Mouse (Mus musculus): ENCODE measurements at regions not wholly inside any gene's neighbourhood (a gene's known extent, or its start where the extent isn't known, plus 50 kb on each side); places are given as distances from the start of the nearest gene placed in this dataset.

GRCm38 (mm10) chr1:35713961-35714360 lies 354.2 kb upstream of the Hs6st1 start:
- no peak for ATAC-seq (replicated peaks; ENCODE audit: insufficient number of reproducible peaks, low FRiP score, low TSS enrichment, low read depth)
- H3K9me3 ChIP-seq (replicated peaks; ENCODE audit: control insufficient read depth, low read length), result no peaks in the 10 kb centered on the region
- H3K4me3 ChIP-seq (ENCODE audit: low read depth, low read length), result no peak overlapping the region
- WGBS, result 74% methylated on average over 4 of the region's 4 CpGs
- no peak overlapping the region for H3K9ac ChIP-seq (replicated peaks; ENCODE audit: low read length)
- H3K4me2 ChIP-seq (ENCODE audit: low read depth, low read length), result no peak overlapping the region
- H3K4me1 ChIP-seq (ENCODE audit: control insufficient read depth, insufficient read depth, low read length), result no peaks in the 10 kb centered on the region
- no peak overlapping the region for H3K27ac ChIP-seq (replicated peaks; ENCODE audit: low read depth, low read length)
- H3K36me3 ChIP-seq (replicated peaks; ENCODE audit: control insufficient read depth, insufficient read depth, low read depth, low read length), result no peaks in the 10 kb centered on the region
- DNase-seq (ENCODE audit: low spot score), result no peak
- no peaks in the 10 kb centered on the region for H3K27me3 ChIP-seq (ENCODE audit: control insufficient read depth, insufficient read depth, low read length)

- no peak overlapping the region for H3K4me2 ChIP-seq (ENCODE audit: low read depth, low read length)
- no peak for DNase-seq (ENCODE audit: low spot score)
These were observed 352.3 kb upstream of the Hs6st1 start for GRCm38 (mm10) chr1:35715931-35716330.

GRCm38 (mm10) chr1:35717166-35717565 lies 351.0 kb upstream of the Hs6st1 start:
- H3K36me3 ChIP-seq (replicated peaks; ENCODE audit: control insufficient read depth, insufficient read depth, low read depth, low read length), result no peaks in the 10 kb centered on the region
- no peaks in the 10 kb centered on the region for H3K9me3 ChIP-seq (replicated peaks; ENCODE audit: control insufficient read depth, low read length)
- no peaks in the 10 kb centered on the region for H3K4me1 ChIP-seq (ENCODE audit: control insufficient read depth, insufficient read depth, low read length)
- no peak overlapping the region for H3K4me3 ChIP-seq (ENCODE audit: low read depth, low read length)
- H3K9ac ChIP-seq (replicated peaks; ENCODE audit: low read length), result no peak overlapping the region
- DNase-seq (ENCODE audit: low spot score) (no peak), ATAC-seq (replicated peaks; ENCODE audit: insufficient number of reproducible peaks, low FRiP score, low TSS enrichment, low read depth) (no peak)
- no peak overlapping the region for H3K27ac ChIP-seq (replicated peaks; ENCODE audit: low read depth, low read length)
- H3K4me2 ChIP-seq (ENCODE audit: low read depth, low read length), result no peak overlapping the region
- 86% methylated on average over 2 of the region's 2 CpGs for whole genome bisulfite sequencing
- H3K27me3 ChIP-seq (ENCODE audit: control insufficient read depth, insufficient read depth, low read length), result no peaks in the 10 kb centered on the region

More at GRCm38 (mm10) chr1:35715931-35716330, 352.3 kb upstream of the Hs6st1 start:
- WGBS, result 62% methylated on average over 6 of the region's 6 CpGs
- no peak for ATAC-seq (replicated peaks; ENCODE audit: insufficient number of reproducible peaks, low FRiP score, low TSS enrichment, low read depth)
- Histone ChIP-seq H3K4me1 (ENCODE audit: control insufficient read depth, insufficient read depth, low read length) (no peaks in the 10 kb centered on the region), H3K27me3 (ENCODE audit: control insufficient read depth, insufficient read depth, low read length) (no peaks in the 10 kb centered on the region), H3K27ac (replicated peaks; ENCODE audit: low read depth, low read length) (no peak overlapping the region), H3K9me3 (replicated peaks; ENCODE audit: control insufficient read depth, low read length) (no peaks in the 10 kb centered on the region), H3K36me3 (replicated peaks; ENCODE audit: control insufficient read depth, insufficient read depth, low read depth, low read length) (no peaks in the 10 kb centered on the region), H3K9ac (replicated peaks; ENCODE audit: low read length) (no peak overlapping the region), H3K4me3 (ENCODE audit: low read depth, low read length) (no peak overlapping the region)

- Histone ChIP-seq H3K4me1 (ENCODE audit: control insufficient read depth, insufficient read depth, low read length) (no peaks in the 10 kb centered on the region), H3K9me3 (replicated peaks; ENCODE audit: control insufficient read depth, low read length) (no peaks in the 10 kb centered on the region), H3K4me2 (ENCODE audit: low read depth, low read length) (no peak overlapping the region), H3K27ac (replicated peaks; ENCODE audit: low read depth, low read length) (no peak overlapping the region), H3K36me3 (replicated peaks; ENCODE audit: control insufficient read depth, insufficient read depth, low read depth, low read length) (no peaks in the 10 kb centered on the region), H3K9ac (replicated peaks; ENCODE audit: low read length) (no peak overlapping the region), H3K4me3 (ENCODE audit: low read depth, low read length) (no peak overlapping the region), H3K27me3 (ENCODE audit: control insufficient read depth, insufficient read depth, low read length) (no peaks in the 10 kb centered on the region)
- no peak for ATAC-seq (replicated peaks; ENCODE audit: insufficient number of reproducible peaks, low FRiP score, low TSS enrichment, low read depth)
- DNase-seq (ENCODE audit: low spot score), result no peak
- 75% methylated on average over 2 of the region's 2 CpGs for WGBS
These were observed 350.5 kb upstream of the Hs6st1 start for GRCm38 (mm10) chr1:35717659-35718058.

GRCm38 (mm10) chr1:35720063-35720462 lies 348.1 kb upstream of the Hs6st1 start:
- WGBS, result 89% methylated on average over 3 of the region's 3 CpGs
- H3K9ac ChIP-seq (replicated peaks; ENCODE audit: low read length), result no peak overlapping the region
- DNase-seq (ENCODE audit: low spot score), result no peak
- no peak overlapping the region for H3K27ac ChIP-seq (replicated peaks; ENCODE audit: low read depth, low read length)
- H3K4me1 ChIP-seq (ENCODE audit: control insufficient read depth, insufficient read depth, low read length), result no peaks in the 10 kb centered on the region
- H3K9me3 ChIP-seq (replicated peaks; ENCODE audit: control insufficient read depth, low read length), result no peaks in the 10 kb centered on the region
- H3K4me2 ChIP-seq (ENCODE audit: low read depth, low read length), result no peak overlapping the region
- no peaks in the 10 kb centered on the region for H3K36me3 ChIP-seq (replicated peaks; ENCODE audit: control insufficient read depth, insufficient read depth, low read depth, low read length)
- no peak overlapping the region for H3K4me3 ChIP-seq (ENCODE audit: low read depth, low read length)
- no peak for ATAC-seq (replicated peaks; ENCODE audit: insufficient number of reproducible peaks, low FRiP score, low TSS enrichment, low read depth)
- H3K27me3 ChIP-seq (ENCODE audit: control insufficient read depth, insufficient read depth, low read length), result no peaks in the 10 kb centered on the region

GRCm38 (mm10) chr1:35724366-35724900 lies 343.8 kb upstream of the Hs6st1 start:
- H3K9me3 ChIP-seq (replicated peaks; ENCODE audit: control insufficient read depth, low read length), result no peaks in the 10 kb centered on the region
- no peak for DNase-seq (ENCODE audit: low spot score)
- no peaks in the 10 kb centered on the region for H3K4me1 ChIP-seq (ENCODE audit: control insufficient read depth, insufficient read depth, low read length)
- no peak overlapping the region for H3K9ac ChIP-seq (replicated peaks; ENCODE audit: low read length)
- no peak overlapping the region for H3K27ac ChIP-seq (replicated peaks; ENCODE audit: low read depth, low read length)
- WGBS, result 75% methylated on average over 3 of the region's 3 CpGs
- no peak overlapping the region for H3K4me2 ChIP-seq (ENCODE audit: low read depth, low read length)
- H3K27me3 ChIP-seq (ENCODE audit: control insufficient read depth, insufficient read depth, low read length), result no peaks in the 10 kb centered on the region
- H3K36me3 ChIP-seq (replicated peaks; ENCODE audit: control insufficient read depth, insufficient read depth, low read depth, low read length), result no peaks in the 10 kb centered on the region
- no peak for ATAC-seq (replicated peaks; ENCODE audit: insufficient number of reproducible peaks, low FRiP score, low TSS enrichment, low read depth)
- H3K4me3 ChIP-seq (ENCODE audit: low read depth, low read length), result no peak overlapping the region

GRCm38 (mm10) chr1:35726596-35726995 lies 341.6 kb upstream of the Hs6st1 start:
- H3K4me2 ChIP-seq (ENCODE audit: low read depth, low read length), result no peak overlapping the region
- DNase-seq (ENCODE audit: low spot score) (peak; percentile 76), ATAC-seq (replicated peaks; ENCODE audit: insufficient number of reproducible peaks, low FRiP score, low TSS enrichment, low read depth) (no peak)
- H3K4me3 ChIP-seq (ENCODE audit: low read depth, low read length), result no peak overlapping the region
- no peak overlapping the region for H3K27ac ChIP-seq (replicated peaks; ENCODE audit: low read depth, low read length)
- 15% methylated on average over 1 of the region's 1 CpGs for WGBS
- no peak overlapping the region for H3K9ac ChIP-seq (replicated peaks; ENCODE audit: low read length)
- no peaks in the 10 kb centered on the region for H3K9me3 ChIP-seq (replicated peaks; ENCODE audit: control insufficient read depth, low read length)
- no peaks in the 10 kb centered on the region for H3K36me3 ChIP-seq (replicated peaks; ENCODE audit: control insufficient read depth, insufficient read depth, low read depth, low read length)
- no peaks in the 10 kb centered on the region for H3K4me1 ChIP-seq (ENCODE audit: control insufficient read depth, insufficient read depth, low read length)
- no peaks in the 10 kb centered on the region for H3K27me3 ChIP-seq (ENCODE audit: control insufficient read depth, insufficient read depth, low read length)

- Histone ChIP-seq H3K4me3 (ENCODE audit: low read depth, low read length) (no peak overlapping the region), H3K27ac (replicated peaks; ENCODE audit: low read depth, low read length) (no peak overlapping the region), H3K27me3 (ENCODE audit: control insufficient read depth, insufficient read depth, low read length) (no peaks in the 10 kb centered on the region), H3K9me3 (replicated peaks; ENCODE audit: control insufficient read depth, low read length) (no peaks in the 10 kb centered on the region), H3K4me2 (ENCODE audit: low read depth, low read length) (no peak overlapping the region), H3K9ac (replicated peaks; ENCODE audit: low read length) (no peak overlapping the region), H3K4me1 (ENCODE audit: control insufficient read depth, insufficient read depth, low read length) (no peaks in the 10 kb centered on the region), H3K36me3 (replicated peaks; ENCODE audit: control insufficient read depth, insufficient read depth, low read depth, low read length) (no peaks in the 10 kb centered on the region)
- 84% methylated on average over 8 of the region's 8 CpGs for WGBS
- DNase-seq (ENCODE audit: low spot score) (no peak), ATAC-seq (replicated peaks; ENCODE audit: insufficient number of reproducible peaks, low FRiP score, low TSS enrichment, low read depth) (no peak)
These were observed 340.8 kb upstream of the Hs6st1 start for GRCm38 (mm10) chr1:35727310-35727990.
